ENCODE assay signal across 11 mouse cellular contexts in genomic region chr3:129223964-129224805, GRCm38 (mm10). TPM values are rescaled to one million over a fixed set of nuclear protein-coding genes. Genes with fewer than 3 reads are reported as not detected.
A peak's percentile ranks its signal among the peaks of the same experiment; 100 is the strongest.
DNase-seq lines count a peak whose midpoint lies in the region; ATAC-seq and TF ChIP-seq lines count a peak whose summit lies in the region.
"Had no signal": no experiment of that assay in that cellular context is flagged by ENCODE, and none has a peak within 500 bp of the region (broad histone marks: within the 10 kb centered on the region; RNA-seq: fewer than 3 reads in every experiment).

No protein-coding gene starts in this region.

- no peaks in the 10 kb centered on the region for H3K9me3 ChIP-seq in heart, embryonic 13.5 days
- no peaks in the 10 kb centered on the region for H3K9me3 ChIP-seq in ES-E14 (ENCODE audit: control insufficient read depth, insufficient read depth, low read depth, low read length)
- H3K9me3 ChIP-seq in embryonic facial prominence, embryonic 15.5 days (replicated peaks), result no peaks in the 10 kb centered on the region
- H3K9me3 ChIP-seq in limb, embryonic 12.5 days, result no peaks in the 10 kb centered on the region

- in situ Hi-C loops in ES-E14 (cut with MboI; ENCODE audit: low sequenced_read_pairs in 2 of 2, unreplicated experiment in 2 of 2), result loop anchor here (5.0 to 25.0 kb wide), 2 partner anchors 1592 to 1888 kb away; partner anchors contain the start of genes Lef1 (in 1 of the 2) and Neurog2 (in 1 of the 2)

- H3K4me3 ChIP-seq in heart, embryonic 13.5 days, result peak overlapping the region; percentile 50
- H3K4me3 ChIP-seq in ES-E14 (ENCODE audit: insufficient read depth in 1 of 2, low read depth in 1 of 2, low read length in 2 of 2, poor library complexity in 1 of 2, severe bottlenecking in 1 of 2), result peak overlapping the region; percentile 21 to 42; a peak in 2 of 4 replicates
- peak overlapping the region; percentile 29 for H3K4me3 ChIP-seq in embryonic facial prominence, embryonic 15.5 days (replicated peaks)
- H3K4me3 ChIP-seq in limb, embryonic 12.5 days (replicated peaks), result peak overlapping the region; percentile 11

- intact Hi-C loops in heart, postnatal 14 days (cut with DNase I), result no loop called here
- intact Hi-C loops in gastrocnemius, postnatal 14 days (cut with DNase I; ENCODE audit: low total_unique reads), result no loop called here

- H3K4me2 ChIP-seq in heart, embryonic 13.5 days, result peak overlapping the region; percentile 67
- H3K4me2 ChIP-seq in embryonic facial prominence, embryonic 15.5 days (replicated peaks), result peak overlapping the region; percentile 38
- H3K4me2 ChIP-seq in limb, embryonic 12.5 days, result peak overlapping the region; percentile 32

- 0 out of 2 replicates have a peak overlapping the region, but pooled peaks have one; percentile 15 for H3K27ac ChIP-seq in heart, embryonic 13.5 days (replicated peaks)
- H3K27ac ChIP-seq in ES-E14 (ENCODE audit: insufficient read depth, low read depth, low read length, poor library complexity, severe bottlenecking), result no peak overlapping the region
- H3K27ac ChIP-seq in embryonic facial prominence, embryonic 15.5 days (replicated peaks), result no peak overlapping the region
- no peak overlapping the region for H3K27ac ChIP-seq in limb, embryonic 12.5 days

- no peak for DNase-seq in heart, postnatal 14 days
- DNase-seq in ES-E14 (ENCODE audit: low read depth, low spot score), result no peak
- no peak for DNase-seq in frontal cortex, postnatal 36 days (ENCODE audit: low spot score in 2 of 2)
- DNase-seq in gastrocnemius, postnatal 14 days, result no peak
- DNase-seq in frontal cortex, postnatal 25 days (ENCODE audit: low spot score in 2 of 2), result no peak

- H3K27me3 ChIP-seq in heart, embryonic 13.5 days (replicated peaks), result peaks cover 94% of the 10 kb centered on the region
- peaks cover 79% of the 10 kb centered on the region for H3K27me3 ChIP-seq in embryonic facial prominence, embryonic 15.5 days
- peaks cover 94% of the 10 kb centered on the region for H3K27me3 ChIP-seq in limb, embryonic 12.5 days
- H3K27me3 ChIP-seq: CH12.LX had no signal

- under 1% methylated on average over 26 of the region's 26 CpGs for WGBS in heart, embryonic 13.5 days
- 2% methylated on average over 26 of the region's 26 CpGs for WGBS in embryonic facial prominence, embryonic 15.5 days
- 1% methylated on average over 26 of the region's 26 CpGs for WGBS in limb, embryonic 12.5 days

- no peaks in the 10 kb centered on the region for H3K36me3 ChIP-seq in heart, embryonic 13.5 days
- H3K36me3 ChIP-seq in ES-E14 (ENCODE audit: control insufficient read depth, insufficient read depth, low read length, poor library complexity, severe bottlenecking), result no peaks in the 10 kb centered on the region
- no peaks in the 10 kb centered on the region for H3K36me3 ChIP-seq in embryonic facial prominence, embryonic 15.5 days
- no peaks in the 10 kb centered on the region for H3K36me3 ChIP-seq in limb, embryonic 12.5 days

- peak overlapping the region; percentile 75 for H3K9ac ChIP-seq in heart, embryonic 13.5 days
- H3K9ac ChIP-seq in ES-E14 (ENCODE audit: insufficient read depth, low read depth, low read length, poor library complexity, severe bottlenecking), result no peak overlapping the region
- H3K9ac ChIP-seq in embryonic facial prominence, embryonic 15.5 days, result no peak overlapping the region
- H3K9ac ChIP-seq in limb, embryonic 12.5 days (replicated peaks), result no peak overlapping the region

- H3K4me1 ChIP-seq in heart, embryonic 13.5 days, result peaks cover 33% of the 10 kb centered on the region
- H3K4me1 ChIP-seq in ES-E14 (ENCODE audit: control insufficient read depth in 2 of 2, insufficient read depth in 2 of 2, low read length in 2 of 2, poor library complexity in 1 of 2), result peaks cover 0 to 16% of the 10 kb centered on the region in 2 experiments; a peak in 1 of 4 replicates
- H3K4me1 ChIP-seq in embryonic facial prominence, embryonic 15.5 days, result peaks cover 14% of the 10 kb centered on the region
- peaks cover 4% of the 10 kb centered on the region; the same call in 1 of the 2 replicates for H3K4me1 ChIP-seq in limb, embryonic 12.5 days (replicated peaks)

- ATAC-seq in heart, embryonic 13.5 days (ENCODE audit: extremely low read depth, insufficient number of reproducible peaks, low FRiP score, low TSS enrichment), result no peak
- no peak for ATAC-seq in embryonic facial prominence, embryonic 15.5 days (ENCODE audit: insufficient number of reproducible peaks, low FRiP score, low TSS enrichment, low read depth)
- ATAC-seq in limb, embryonic 12.5 days (ENCODE audit: insufficient number of reproducible peaks, insufficient read depth, low FRiP score, low TSS enrichment, low read depth), result no peak
- ATAC-seq: forebrain, embryonic 16.5 days had no signal

TF ChIP-seq in ES-E14, 5 proteins besides CTCF, POLR2A, EP300 and RAD21:
- TF ChIP-seq CHD2 (IDR thresholded peaks at IDR 0.05; ENCODE audit: low read depth, low read length), result no peak
- TF ChIP-seq HCFC1 (IDR thresholded peaks at IDR 0.05; ENCODE audit: borderline replicate concordance, insufficient read depth, low read length), result no peak
- TF ChIP-seq MAFK (IDR thresholded peaks at IDR 0.05; ENCODE audit: insufficient read depth, low read depth, low read length), result no peak
- no peak for TF ChIP-seq ZNF384 (IDR thresholded peaks at IDR 0.05; ENCODE audit: low read depth, low read length)
TF ChIP-seq in ES-E14: peak in this region for 0.

RNA-seq across cellular contexts. Expression of gene Pitx2, which starts 24.5 kb away (rescaled TPM):
- polyA plus RNA-seq in heart, embryonic 13.5 days (2015; fragmentation: Nextera tagmentation; extraction: Ambion mirVana), result 29.2 and 30.1 TPM in 2 replicates
- under 1 TPM; 0.83 to 0.91 TPM for total RNA-seq in heart, postnatal 14 days (2021)
- total RNA-seq in ES-E14 (2012; rRNA removed), result 2.9 and 9.8 TPM in 2 replicates
- polyA plus RNA-seq in embryonic facial prominence, embryonic 15.5 days (2015; fragmentation: Nextera tagmentation; extraction: Ambion mirVana), result 82.5 and 88.3 TPM in 2 replicates
- 34.8 and 35.6 TPM in 2 replicates for polyA plus RNA-seq in limb, embryonic 12.5 days (2016; fragmentation: Nextera tagmentation; extraction: Ambion mirVana)
- 1 to 10 TPM; 9.0 to 9.2 TPM for total RNA-seq in gastrocnemius, postnatal 14 days (2021)
- total RNA-seq: CH12.LX; left cerebral cortex, adult 8-10 months had no signal
